Mouse (Mus musculus): Measurements from ENCODE around the gene Fancm. TPM values are rescaled to one million over a fixed set of nuclear protein-coding genes. Genes with fewer than 3 reads are reported as not detected.

Fancm gene
- polyA plus RNA-seq (2012; rRNA removed) = 14.2 and 14.4 TPM in 2 replicates

GRCm38 (mm10) chr12:65075085-65075732 is at the start of gene Fancm:
TSS of gene Fancm (plus strand) at chr12:65075603.

GRCm38 (mm10) chr12:65036190-65036870 is 39.1 kb upstream of the Fancm start, which contains the start of gene Prpf39:
TSS of gene Prpf39 (plus strand) at chr12:65036333.

GRCm38 (mm10) chr12:65073611-65074178 is 1.7 kb upstream of the Fancm start, which contains the start of gene Fkbp3:
TSS of gene Fkbp3 (minus strand) at chr12:65074007.

GRCm38 (mm10) chr12:65172021-65172951 is 96.9 kb downstream of the Fancm start, which contains the start of gene Mis18bp1:
TSS of gene Mis18bp1 (minus strand) at chr12:65172604.

Other genes with a start within 250 kb of the Fancm start
- gene Gm527, start 157.7 kb upstream of the Fancm start, polyA plus RNA-seq (2012; rRNA removed) = 4.8 and 8.1 TPM in 2 replicates
- gene Klhl28, start 110.1 kb upstream of the Fancm start, polyA plus RNA-seq (2012; rRNA removed) = 5.3 and 10.3 TPM in 2 replicates
- 9.5 and 17.4 TPM in 2 replicates for gene Togaram1, start 109.8 kb upstream of the Fancm start, polyA plus RNA-seq (2012; rRNA removed)
- 34.1 and 56.0 TPM in 2 replicates for gene Prpf39, start 39.3 kb upstream of the Fancm start, polyA plus RNA-seq (2012; rRNA removed)
- gene Fkbp3, start 1.6 kb upstream of the Fancm start, polyA plus RNA-seq (2012; rRNA removed) = 391 and 617 TPM in 2 replicates
- gene Mis18bp1, start 97.0 kb downstream of the Fancm start, polyA plus RNA-seq (2012; rRNA removed) = 31.5 and 46.7 TPM in 2 replicates
- not detected in 2 replicates for gene Wdr20rt, start 149.9 kb downstream of the Fancm start, polyA plus RNA-seq (2012; rRNA removed)